Mouse (Mus musculus) heart, embryonic 10.5 days (tissue): ENCODE measurements around the gene Ccdc78. TPM values are rescaled to one million over a fixed set of nuclear protein-coding genes. Genes with fewer than 3 reads are reported as not detected.

Experiments
- DNase-seq: peaks from one replicate; pipeline ENCODE4 v3.0.0-alpha.2; 2017; ENCODE audit warnings: low spot score
- H3K27ac ChIP-seq: fragments of 300-500 bp; sonication (generic); 2 replicates; pipeline ENCODE4 v1.5.1; 2016; ENCODE audit warnings: mild to moderate bottlenecking
- H3K27me3 ChIP-seq: fragments of 300-500 bp; sonication (generic); 2 replicates; pipeline ENCODE4 v1.6.1; 2016; ENCODE audit warnings: mild to moderate bottlenecking; ENCODE audit not compliant: poor library complexity, insufficient read depth, severe bottlenecking
- H3K36me3 ChIP-seq: fragments of 300-500 bp; sonication (generic); 2 replicates; pipeline ENCODE4 v1.6.1; 2016; ENCODE audit warnings: mild to moderate bottlenecking, moderate library complexity
- H3K4me1 ChIP-seq: fragments of 300-500 bp; sonication (generic); 2 replicates; pipeline ENCODE4 v1.6.1; 2016; ENCODE audit warnings: mild to moderate bottlenecking
- H3K4me3 ChIP-seq: fragments of 300-500 bp; sonication (generic); 2 replicates; pipeline ENCODE4 v1.5.1; 2016; ENCODE audit warnings: mild to moderate bottlenecking, moderate library complexity
- H3K9me3 ChIP-seq: fragments of 300-500 bp; sonication (generic); 2 replicates; pipeline ENCODE4 v1.6.1; 2016; ENCODE audit warnings: mild to moderate bottlenecking, moderate library complexity
- WGBS: fragments of 180-500 bp; shearing (Covaris S2); methylation state at CpG from one replicate; pipeline ENCODE4 v1.1.7; 2016; 5-methylcytosine and 5-hydroxymethylcytosine counted together
- polyA plus RNA-seq: library from polyadenylated mRNA; unstranded; fragments of >200 nt; fragmentation: Nextera tagmentation; extraction: Ambion mirVana; gene quantifications from 2 replicates; pipeline ENCODE4 v1.2.1, GENCODE M21; 2016

The Ccdc78 gene
- polyA plus RNA-seq, 1 experiment from 2014 or later, result 0.18 TPM

GRCm38 (mm10) chr17:25786781-25787504 lies 563 bp downstream of the Ccdc78 start:
- 90% methylated on average over 9 of the region's 9 CpGs for WGBS

GRCm38 (mm10) chr17:25791320-25791842 lies 5.0 kb downstream of the Ccdc78 start:
- 32% methylated on average over 19 of the region's 19 CpGs for WGBS
- H3K4me3 ChIP-seq, result peak overlapping the region; percentile 79
- H3K4me1 ChIP-seq, result peaks cover 57% of the 10 kb centered on the region
- peaks cover 49% of the 10 kb centered on the region for H3K36me3 ChIP-seq
- no peaks in the 10 kb centered on the region for H3K9me3 ChIP-seq
- no peak for DNase-seq
- H3K27ac ChIP-seq, result peak overlapping the region; percentile 94
- no peaks in the 10 kb centered on the region for H3K27me3 ChIP-seq

More at GRCm38 (mm10) chr17:25786781-25787504, 563 bp downstream of the Ccdc78 start:
- no peaks in the 10 kb centered on the region for H3K27me3 ChIP-seq
- H3K4me1 ChIP-seq, result peaks cover 40% of the 10 kb centered on the region
- no peak overlapping the region for H3K4me3 ChIP-seq
- DNase-seq, result no peak
- H3K27ac ChIP-seq, result no peak overlapping the region
- no peaks in the 10 kb centered on the region for H3K9me3 ChIP-seq
- H3K36me3 ChIP-seq, result peaks cover 57% of the 10 kb centered on the region

GRCm38 (mm10) chr17:25791843-25792527 lies 5.6 kb downstream of the Ccdc78 start:
- peak; percentile 92 for DNase-seq
- peak overlapping the region; percentile 79 for H3K4me3 ChIP-seq
- no peaks in the 10 kb centered on the region for H3K9me3 ChIP-seq
- WGBS, result under 1% methylated on average over 45 of the region's 45 CpGs
- H3K4me1 ChIP-seq, result peaks cover 58% of the 10 kb centered on the region
- peaks cover 47% of the 10 kb centered on the region for H3K36me3 ChIP-seq
- peak overlapping the region; percentile 94 for H3K27ac ChIP-seq
- H3K27me3 ChIP-seq, result no peaks in the 10 kb centered on the region

GRCm38 (mm10) chr17:25792615-25793014 lies 6.2 kb downstream of the Ccdc78 start, which contains the start of gene Fam173a:
Gene Fam173a, minus strand, starts transcription at chr17:25792901.
- Histone ChIP-seq H3K36me3 (peaks cover 41% of the 10 kb centered on the region), H3K4me3 (peak within 1 kb of the TSS; percentile 79), H3K27ac (peak within 1 kb of the TSS; percentile 94), H3K9me3 (no peaks in the 10 kb centered on the region), H3K4me1 (peaks cover 61% of the 10 kb centered on the region), H3K27me3 (no peaks in the 10 kb centered on the region)
- peak; percentile 88 for DNase-seq
- 4% methylated on average over 14 of the region's 14 CpGs for WGBS

- H3K9me3 ChIP-seq, result no peaks in the 10 kb centered on the region
- no peaks in the 10 kb centered on the region for H3K27me3 ChIP-seq
- 0 out of 2 replicates have a peak overlapping the region, but pooled peaks have one; percentile 22 for H3K27ac ChIP-seq
- DNase-seq, result no peak
- peaks cover 27% of the 10 kb centered on the region for H3K36me3 ChIP-seq
- peaks cover 60% of the 10 kb centered on the region for H3K4me1 ChIP-seq
- 82% methylated on average over 13 of the region's 13 CpGs for WGBS
- H3K4me3 ChIP-seq, result no peak overlapping the region
Measured at GRCm38 (mm10) chr17:25794197-25794596, 7.8 kb downstream of the Ccdc78 start.

GRCm38 (mm10) chr17:25794998-25795397 lies 8.6 kb downstream of the Ccdc78 start:
- Histone ChIP-seq H3K4me1 (peaks cover 60% of the 10 kb centered on the region), H3K27me3 (no peaks in the 10 kb centered on the region), H3K9me3 (no peaks in the 10 kb centered on the region), H3K36me3 (peaks cover 19% of the 10 kb centered on the region), H3K4me3 (peak overlapping the region; percentile 80), H3K27ac (peak overlapping the region; percentile 87)
- no peak for DNase-seq
- WGBS, result 87% methylated on average over 17 of the region's 17 CpGs

- H3K4me3 ChIP-seq, result peak within 1 kb of the TSS; percentile 80
- peak within 1 kb of the TSS; percentile 87 for H3K27ac ChIP-seq
- 10% methylated on average over 6 of the region's 6 CpGs for WGBS
- H3K9me3 ChIP-seq, result no peaks in the 10 kb centered on the region
- H3K36me3 ChIP-seq, result peaks cover 15% of the 10 kb centered on the region
- H3K4me1 ChIP-seq, result peaks cover 58% of the 10 kb centered on the region
- H3K27me3 ChIP-seq, result no peaks in the 10 kb centered on the region
- DNase-seq, result no peak
Measured at GRCm38 (mm10) chr17:25795609-25796092, 9.3 kb downstream of the Ccdc78 start, which contains the start of gene AC134908.4. Gene AC134908.4, minus strand, starts transcription at chr17:25795659.

GRCm38 (mm10) chr17:25796211-25796771 lies 9.9 kb downstream of the Ccdc78 start:
- peaks cover 53% of the 10 kb centered on the region for H3K4me1 ChIP-seq
- peaks cover 14% of the 10 kb centered on the region for H3K36me3 ChIP-seq
- no peak for DNase-seq
- no peaks in the 10 kb centered on the region for H3K27me3 ChIP-seq
- H3K4me3 ChIP-seq, result peak overlapping the region; percentile 80
- H3K9me3 ChIP-seq, result no peaks in the 10 kb centered on the region
- H3K27ac ChIP-seq, result peak overlapping the region; percentile 87
- under 1% methylated on average over 37 of the region's 37 CpGs for WGBS

GRCm38 (mm10) chr17:25796951-25797369 lies 10.6 kb downstream of the Ccdc78 start, which contains the start of gene Metrn:
Gene Metrn, minus strand, starts transcription at chr17:25797136.
- whole genome bisulfite sequencing, result under 1% methylated on average over 35 of the region's 35 CpGs
- H3K4me1 ChIP-seq, result peaks cover 46% of the 10 kb centered on the region
- peaks cover 14% of the 10 kb centered on the region for H3K36me3 ChIP-seq
- H3K27me3 ChIP-seq, result no peaks in the 10 kb centered on the region
- H3K4me3 ChIP-seq, result peak within 1 kb of the TSS; percentile 80
- H3K9me3 ChIP-seq, result no peaks in the 10 kb centered on the region
- DNase-seq, result peak; percentile 95
- H3K27ac ChIP-seq, result peak within 1 kb of the TSS; percentile 87

- H3K4me1 ChIP-seq, result peaks cover 29% of the 10 kb centered on the region
- 4% methylated on average over 6 of the region's 6 CpGs for WGBS
- H3K4me3 ChIP-seq, result no peak overlapping the region
- H3K27me3 ChIP-seq, result peaks cover 13% of the 10 kb centered on the region
- H3K36me3 ChIP-seq, result no peaks in the 10 kb centered on the region
- no peak for DNase-seq
- H3K27ac ChIP-seq, result no peak overlapping the region
- no peaks in the 10 kb centered on the region for H3K9me3 ChIP-seq
Measured at GRCm38 (mm10) chr17:25801029-25801428, 14.6 kb downstream of the Ccdc78 start.

GRCm38 (mm10) chr17:25802825-25803517 lies 16.6 kb downstream of the Ccdc78 start:
- Histone ChIP-seq H3K27me3 (peaks cover 27% of the 10 kb centered on the region), H3K4me1 (peaks cover 18% of the 10 kb centered on the region), H3K9me3 (no peaks in the 10 kb centered on the region), H3K27ac (peak overlapping the region; percentile 81), H3K4me3 (peak overlapping the region; percentile 22; the same call in 1 of the 2 replicates), H3K36me3 (no peaks in the 10 kb centered on the region)
- WGBS, result 10% methylated on average over 10 of the region's 10 CpGs
- DNase-seq, result peak; percentile 95

GRCm38 (mm10) chr17:25806507-25806906 lies 20.1 kb downstream of the Ccdc78 start:
- no peaks in the 10 kb centered on the region for H3K9me3 ChIP-seq
- H3K27me3 ChIP-seq, result peaks cover 62% of the 10 kb centered on the region
- WGBS, result 80% methylated on average over 4 of the region's 4 CpGs
- no peak overlapping the region for H3K27ac ChIP-seq
- no peaks in the 10 kb centered on the region for H3K36me3 ChIP-seq
- DNase-seq, result no peak
- peaks cover 37% of the 10 kb centered on the region for H3K4me1 ChIP-seq
- no peak overlapping the region for H3K4me3 ChIP-seq
